Mouse (Mus musculus): ENCODE data around the gene Slc3a2. TPM values are rescaled to one million over a fixed set of nuclear protein-coding genes. Genes with fewer than 3 reads are reported as not detected.
A peak's percentile ranks its signal among the peaks of the same experiment; 100 is the strongest.

Gene Slc3a2
- polyA plus RNA-seq, 1 experiment = not detected

DNA sequence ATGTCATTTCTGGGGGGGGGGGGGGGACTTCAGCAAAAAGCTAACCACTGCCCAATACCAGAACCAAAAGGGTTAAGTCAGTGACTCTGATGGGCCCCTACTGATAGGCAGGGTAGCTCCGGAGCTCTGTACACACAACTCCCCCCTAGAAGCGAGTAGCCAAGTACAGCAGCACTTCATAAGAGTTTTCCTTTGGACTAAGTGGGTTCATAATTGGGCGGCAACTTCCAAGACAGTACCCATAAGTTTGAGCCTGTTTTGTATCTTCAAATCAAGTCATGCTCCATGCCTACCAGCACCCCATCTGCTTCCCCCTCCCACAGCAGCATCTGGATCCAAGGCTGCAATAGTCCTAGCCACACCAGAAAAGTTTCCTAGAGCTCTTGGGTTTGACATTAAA lies 32.5 kb upstream of the Slc3a2 start:
- no peak overlapping the region for H3K27ac ChIP-seq (ENCODE audit: insufficient read depth, low read depth, low read length)
- no peak overlapping the region for H3K4me3 ChIP-seq (ENCODE audit: insufficient read depth, low read depth, low read length)
- TF ChIP-seq POLR2A (IDR thresholded peaks at IDR 0.05; ENCODE audit: insufficient read depth, low read depth, low read length) (no peak), CTCF (IDR thresholded peaks at IDR 0.05; ENCODE audit: insufficient read depth, low read depth, low read length) (no peak)
- H3K4me1 ChIP-seq (ENCODE audit: control insufficient read depth, insufficient read depth, low read length) = peaks cover 8% of the 10 kb centered on the region; the same call in 1 of the 2 replicates
- WGBS = 70% methylated on average over 3 of the region's 3 CpGs

- TF ChIP-seq CTCF (IDR thresholded peaks at IDR 0.05; ENCODE audit: insufficient read depth, low read depth, low read length) (no peak), POLR2A (IDR thresholded peaks at IDR 0.05; ENCODE audit: insufficient read depth, low read depth, low read length) (no peak)
- Histone ChIP-seq H3K4me1 (ENCODE audit: control insufficient read depth, insufficient read depth, low read length) (peaks cover 3% of the 10 kb centered on the region; the same call in 1 of the 2 replicates), H3K4me3 (ENCODE audit: insufficient read depth, low read depth, low read length) (no peak overlapping the region), H3K27ac (ENCODE audit: insufficient read depth, low read depth, low read length) (no peak overlapping the region)
- 77% methylated on average over 2 of the region's 2 CpGs for WGBS
Observed at GRCm38 (mm10) chr19:8747368-8747767, 24.2 kb upstream of the Slc3a2 start.

DNA sequence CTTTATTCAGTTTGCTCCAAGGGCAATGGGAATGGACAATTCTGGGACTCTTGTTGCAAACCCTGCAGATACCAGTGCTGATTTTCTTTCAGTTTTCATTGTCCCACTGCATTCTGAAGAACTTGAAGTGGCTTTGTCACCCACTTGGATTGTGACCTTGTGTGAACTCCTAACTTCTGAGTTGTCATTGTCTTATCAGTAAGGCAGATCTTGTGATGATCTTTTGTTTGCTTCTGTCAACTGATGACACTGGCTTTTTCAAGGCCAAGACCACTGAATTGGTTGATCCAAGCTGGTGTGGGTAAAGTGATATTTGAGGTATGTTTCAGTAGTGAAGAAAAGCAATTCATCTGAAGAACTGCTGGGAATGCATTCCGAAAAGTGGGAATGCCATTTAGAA lies 22.2 kb upstream of the Slc3a2 start:
- H3K4me3 ChIP-seq (ENCODE audit: insufficient read depth, low read depth, low read length) = no peak overlapping the region
- H3K27ac ChIP-seq (ENCODE audit: insufficient read depth, low read depth, low read length) = no peak overlapping the region
- H3K4me1 ChIP-seq (ENCODE audit: control insufficient read depth, insufficient read depth, low read length) = peaks cover 13% of the 10 kb centered on the region
- no peak for TF ChIP-seq POLR2A (IDR thresholded peaks at IDR 0.05; ENCODE audit: insufficient read depth, low read depth, low read length)
- no peak for TF ChIP-seq CTCF (IDR thresholded peaks at IDR 0.05; ENCODE audit: insufficient read depth, low read depth, low read length)
- 95% methylated on average over 1 of the region's 1 CpGs for WGBS

GRCm38 (mm10) chr19:8742176-8742575 lies 19.0 kb upstream of the Slc3a2 start:
- TF ChIP-seq CTCF (IDR thresholded peaks at IDR 0.05; ENCODE audit: insufficient read depth, low read depth, low read length) = no peak
- no peak for TF ChIP-seq POLR2A (IDR thresholded peaks at IDR 0.05; ENCODE audit: insufficient read depth, low read depth, low read length)
- Histone ChIP-seq H3K4me3 (ENCODE audit: insufficient read depth, low read depth, low read length) (peak overlapping the region; percentile 91), H3K27ac (ENCODE audit: insufficient read depth, low read depth, low read length) (no peak overlapping the region), H3K4me1 (ENCODE audit: control insufficient read depth, insufficient read depth, low read length) (peaks cover 13% of the 10 kb centered on the region)
- WGBS = 11% methylated on average over 14 of the region's 14 CpGs

DNA sequence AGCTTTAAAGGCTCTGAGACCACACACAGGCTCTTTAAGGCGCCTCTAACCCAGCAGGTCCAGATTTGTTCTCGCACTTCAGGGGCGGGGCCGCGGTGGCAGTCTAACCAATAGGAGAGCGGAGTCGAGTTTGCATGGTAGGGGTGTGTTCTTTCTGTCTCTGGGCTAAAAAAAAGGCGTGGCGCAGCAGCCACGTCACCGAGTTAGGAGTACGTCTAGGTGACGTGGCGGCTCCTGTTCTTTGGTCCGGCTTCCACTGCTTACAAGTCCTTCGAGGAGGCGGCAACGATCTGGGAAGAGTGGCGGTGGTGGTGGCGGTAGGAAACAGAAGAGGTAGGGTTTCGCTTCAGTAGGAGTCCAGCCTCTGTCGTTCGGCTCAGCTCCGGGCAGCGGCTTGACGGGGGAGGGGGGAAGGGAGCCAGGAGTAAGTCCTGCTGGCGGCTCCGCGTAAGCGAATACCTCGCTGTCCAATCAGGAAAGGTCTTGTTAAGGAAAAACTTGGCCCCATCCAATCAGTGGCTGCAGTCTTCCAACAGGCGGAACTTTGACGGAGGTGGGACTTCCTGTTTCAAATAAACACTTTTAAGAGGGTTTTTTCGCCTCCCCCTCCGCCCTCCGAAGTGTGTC lies 18.2 kb upstream of the Slc3a2 start, which contains the start of gene Stx5a:
Stx5a (plus strand) TSS at position 171 of the 627 bp plus-strand sequence.
- H3K27ac ChIP-seq (ENCODE audit: insufficient read depth, low read depth, low read length) = peak within 1 kb of the TSS; percentile 99
- peak within 1 kb of the TSS; percentile 91 for H3K4me3 ChIP-seq (ENCODE audit: insufficient read depth, low read depth, low read length)
- H3K4me1 ChIP-seq (ENCODE audit: control insufficient read depth, insufficient read depth, low read length) = peaks cover 13% of the 10 kb centered on the region
- under 1% methylated on average over 36 of the region's 36 CpGs for whole genome bisulfite sequencing
- TF ChIP-seq POLR2A (IDR thresholded peaks at IDR 0.05; ENCODE audit: insufficient read depth, low read depth, low read length) = peak; percentile 39
- no peak for TF ChIP-seq CTCF (IDR thresholded peaks at IDR 0.05; ENCODE audit: insufficient read depth, low read depth, low read length)

DNA sequence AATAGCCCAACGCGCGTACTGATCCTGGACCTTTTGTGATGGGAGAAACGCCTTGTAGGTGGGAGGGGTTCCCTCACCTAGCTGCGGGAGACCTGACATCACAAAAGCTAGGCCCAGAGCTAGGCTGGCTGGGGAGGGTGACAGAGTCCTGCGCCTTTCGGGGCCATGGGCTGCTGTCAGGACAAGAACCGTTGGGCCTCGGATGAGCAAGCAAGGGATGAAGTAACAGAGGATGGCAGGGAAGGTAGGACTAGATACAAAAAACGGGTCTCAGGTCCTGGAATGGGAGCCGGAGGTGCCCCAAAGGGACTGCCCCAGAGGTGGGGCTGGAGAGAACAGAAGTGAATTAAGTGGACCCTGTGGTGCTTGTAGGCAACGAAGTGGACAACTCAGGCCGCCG lies 17.4 kb upstream of the Slc3a2 start, which contains the start of gene 1700092M07Rik:
1700092M07Rik (plus strand) TSS at position 116 of the 400 bp plus-strand sequence.
- peaks cover 15% of the 10 kb centered on the region for H3K4me1 ChIP-seq (ENCODE audit: control insufficient read depth, insufficient read depth, low read length)
- H3K27ac ChIP-seq (ENCODE audit: insufficient read depth, low read depth, low read length) = peak within 1 kb of the TSS; percentile 99
- WGBS = 59% methylated on average over 14 of the region's 14 CpGs
- TF ChIP-seq CTCF (IDR thresholded peaks at IDR 0.05; ENCODE audit: insufficient read depth, low read depth, low read length) (no peak), POLR2A (IDR thresholded peaks at IDR 0.05; ENCODE audit: insufficient read depth, low read depth, low read length) (no peak)
- peak within 1 kb of the TSS; percentile 91 for H3K4me3 ChIP-seq (ENCODE audit: insufficient read depth, low read depth, low read length)

- H3K27ac ChIP-seq (ENCODE audit: insufficient read depth, low read depth, low read length) = no peak overlapping the region
- H3K4me1 ChIP-seq (ENCODE audit: control insufficient read depth, insufficient read depth, low read length) = peaks cover 15% of the 10 kb centered on the region
- no peak overlapping the region for H3K4me3 ChIP-seq (ENCODE audit: insufficient read depth, low read depth, low read length)
- WGBS = 97% methylated on average over 6 of the region's 6 CpGs
- no peak for TF ChIP-seq CTCF (IDR thresholded peaks at IDR 0.05; ENCODE audit: insufficient read depth, low read depth, low read length)
- TF ChIP-seq POLR2A (IDR thresholded peaks at IDR 0.05; ENCODE audit: insufficient read depth, low read depth, low read length) = no peak
Observed at GRCm38 (mm10) chr19:8739646-8740045, 16.5 kb upstream of the Slc3a2 start.

- no peak for TF ChIP-seq POLR2A (IDR thresholded peaks at IDR 0.05; ENCODE audit: insufficient read depth, low read depth, low read length)
- TF ChIP-seq CTCF (IDR thresholded peaks at IDR 0.05; ENCODE audit: insufficient read depth, low read depth, low read length) = no peak
Observed at GRCm38 (mm10) chr19:8738911-8739310, 15.7 kb upstream of the Slc3a2 start.

GRCm38 (mm10) chr19:8736160-8736467 lies 12.9 kb upstream of the Slc3a2 start:
- no peak overlapping the region for H3K27ac ChIP-seq (ENCODE audit: insufficient read depth, low read depth, low read length)
- TF ChIP-seq POLR2A (IDR thresholded peaks at IDR 0.05; ENCODE audit: insufficient read depth, low read depth, low read length) = no peak
- TF ChIP-seq CTCF (IDR thresholded peaks at IDR 0.05; ENCODE audit: insufficient read depth, low read depth, low read length) = no peak

More at GRCm38 (mm10) chr19:8738911-8739310, 15.7 kb upstream of the Slc3a2 start:
- Histone ChIP-seq H3K27ac (ENCODE audit: insufficient read depth, low read depth, low read length) (no peak overlapping the region), H3K4me1 (ENCODE audit: control insufficient read depth, insufficient read depth, low read length) (peaks cover 15% of the 10 kb centered on the region), H3K4me3 (ENCODE audit: insufficient read depth, low read depth, low read length) (no peak overlapping the region)
- 90% methylated on average over 7 of the region's 7 CpGs for WGBS

More at GRCm38 (mm10) chr19:8736160-8736467, 12.9 kb upstream of the Slc3a2 start:
- H3K4me1 ChIP-seq (ENCODE audit: control insufficient read depth, insufficient read depth, low read length) = peaks cover 8% of the 10 kb centered on the region
- 2% methylated on average over 11 of the region's 11 CpGs for WGBS
- peak overlapping the region; percentile 72 for H3K4me3 ChIP-seq (ENCODE audit: insufficient read depth, low read depth, low read length)

Data from olfactory bulb, adult 2 months (tissue).